Comparison of ENCODE assay signal across 10 mouse cellular contexts in genomic region chr2:91904618-91905307, GRCm38 (mm10). TPM values are rescaled to one million over a fixed set of nuclear protein-coding genes. Genes with fewer than 3 reads are reported as not detected.
DNase-seq lines count a peak whose midpoint lies in the region; ATAC-seq and TF ChIP-seq lines count a peak whose summit lies in the region.
"Had no signal": no experiment of that assay in that cellular context is flagged by ENCODE, and none has a peak within 500 bp of the region (broad histone marks: within the 10 kb centered on the region; RNA-seq: fewer than 3 reads in every experiment).

No protein-coding gene starts in this region.

- H3K4me1 ChIP-seq in midbrain, embryonic 14.5 days (ENCODE audit: control insufficient read depth, insufficient read depth, low read length), result 0 out of 2 replicates have a peak, but pooled peaks cover 5% of the 10 kb centered on the region
- H3K4me1 ChIP-seq in kidney, adult 2 months (ENCODE audit: control insufficient read depth, insufficient read depth, low read length), result no peaks in the 10 kb centered on the region
- H3K4me1 ChIP-seq in thymus, adult 2 months (replicated peaks; ENCODE audit: control insufficient read depth, insufficient read depth, low read length), result no peaks in the 10 kb centered on the region

- 49% methylated on average over 5 of the region's 5 CpGs for WGBS in midbrain, embryonic 14.5 days
- WGBS in kidney, adult 2 months, result 84% methylated on average over 5 of the region's 5 CpGs
- 93% methylated on average over 5 of the region's 5 CpGs for WGBS in thymus, adult 2 months

- peaks cover 30% of the 10 kb centered on the region for H3K36me3 ChIP-seq in midbrain, embryonic 14.5 days (ENCODE audit: control insufficient read depth, insufficient read depth, low read length)
- H3K36me3 ChIP-seq in kidney, adult 2 months (ENCODE audit: control insufficient read depth, insufficient read depth, low read length), result peaks cover 2% of the 10 kb centered on the region
- H3K36me3 ChIP-seq in thymus, adult 2 months (ENCODE audit: control insufficient read depth, insufficient read depth, low read length), result peaks cover 12% of the 10 kb centered on the region; the same call in 1 of the 2 replicates

- H3K4me3 ChIP-seq in midbrain, embryonic 14.5 days (replicated peaks; ENCODE audit: low read depth, low read length), result no peak overlapping the region
- no peak overlapping the region for H3K4me3 ChIP-seq in kidney, adult 2 months (ENCODE audit: insufficient read depth, low read depth, low read length)
- no peak overlapping the region for H3K4me3 ChIP-seq in thymus, adult 2 months (ENCODE audit: control insufficient read depth, insufficient read depth, low read length)

- 0 out of 2 replicates have a peak, but pooled peaks have one; percentile 34 for ATAC-seq in midbrain, embryonic 14.5 days (ENCODE audit: low FRiP score, low TSS enrichment)

- H3K27ac ChIP-seq in midbrain, embryonic 14.5 days (replicated peaks; ENCODE audit: low read depth, low read length), result peak overlapping the region; percentile 28
- H3K27ac ChIP-seq in kidney, adult 2 months (ENCODE audit: insufficient read depth, low read depth, low read length), result no peak overlapping the region
- no peak overlapping the region for H3K27ac ChIP-seq in thymus, adult 2 months (ENCODE audit: control insufficient read depth, insufficient read depth, low read length)

- no peak overlapping the region for H3K4me2 ChIP-seq in midbrain, embryonic 14.5 days (ENCODE audit: low read length)

- no peaks in the 10 kb centered on the region for H3K27me3 ChIP-seq in midbrain, embryonic 14.5 days (ENCODE audit: control insufficient read depth, insufficient read depth, low read length)
- no peaks in the 10 kb centered on the region for H3K27me3 ChIP-seq in kidney, adult 2 months (replicated peaks; ENCODE audit: control insufficient read depth, insufficient read depth, low read length)
- H3K27me3 ChIP-seq in thymus, adult 2 months (ENCODE audit: control insufficient read depth, insufficient read depth, low read length), result no peaks in the 10 kb centered on the region

- TF ChIP-seq CTCF in brain, embryonic 14.5 days (IDR thresholded peaks at IDR 0.05; ENCODE audit: borderline replicate concordance, extremely low read depth, insufficient read depth, insufficient read length), result no peak
- no peak for TF ChIP-seq CTCF in kidney, adult 2 months (conservative IDR thresholded peaks at IDR 0.05; ENCODE audit: insufficient read depth, insufficient read length, low read depth, low read length)
- no peak for TF ChIP-seq CTCF in thymus, adult 2 months (IDR thresholded peaks at IDR 0.05; ENCODE audit: borderline replicate concordance, control insufficient read depth, extremely low read depth, insufficient read depth, low read length, poor library complexity)

- peak; percentile 34 for DNase-seq in layer of hippocampus, adult 11-12 months (ENCODE audit: low spot score)
- no peak for DNase-seq in layer of hippocampus, adult 9-10 months (ENCODE audit: low spot score)
- DNase-seq in brain, embryonic 14.5 days (ENCODE audit: low read depth), result peak; percentile 89
- peak; percentile 20 to 49 for DNase-seq in frontal cortex, postnatal 10 days (ENCODE audit: low spot score in 2 of 2)
- peak; percentile 62 for DNase-seq in midbrain, embryonic 14.5 days
- no peak for DNase-seq in kidney, adult 2 months
- DNase-seq in thymus, adult 2 months, result no peak
- no peak for DNase-seq in lung, postnatal 10 days

- no peaks in the 10 kb centered on the region for H3K9me3 ChIP-seq in midbrain, embryonic 14.5 days (ENCODE audit: control insufficient read depth, low read length)

- TF ChIP-seq POLR2A in brain, embryonic 14.5 days (IDR thresholded peaks at IDR 0.05; ENCODE audit: borderline replicate concordance, extremely low read depth, insufficient read depth, insufficient read length, poor library complexity, severe bottlenecking), result no peak
- no peak for TF ChIP-seq POLR2A in kidney, adult 2 months (IDR thresholded peaks at IDR 0.05; ENCODE audit: low read depth, low read length)
- TF ChIP-seq POLR2A in thymus, adult 2 months (IDR thresholded peaks at IDR 0.05; ENCODE audit: control insufficient read depth, extremely low read depth, insufficient read depth, low read length, poor library complexity), result no peak

- no peak overlapping the region for H3K9ac ChIP-seq in midbrain, embryonic 14.5 days (replicated peaks; ENCODE audit: low read length)

RNA-seq across cellular contexts. Expression of gene Chrm4, which starts 22.3 kb away (rescaled TPM):
- 2.0 and 2.5 TPM in 2 replicates for polyA plus RNA-seq in brain, embryonic 14.5 days (2012; rRNA removed)
- 0.34 and 0.65 TPM in 2 replicates for polyA plus RNA-seq in midbrain, embryonic 14.5 days (2014; fragmentation: Nextera tagmentation; extraction: Ambion mirVana)
- 0.11 TPM in 1 of 2 replicates, not detected in the other for polyA plus RNA-seq in kidney, adult 2 months (2012; rRNA removed)
- polyA plus RNA-seq in thymus, adult 2 months (2012; rRNA removed), result 0.80 and 0.87 TPM in 2 replicates
- polyA plus RNA-seq: heart, embryonic 16.5 days had no signal

RNA-seq across cellular contexts. Expression of gene Mdk, which starts 27.3 kb away (rescaled TPM):
- 198 and 297 TPM in 2 replicates for polyA plus RNA-seq in brain, embryonic 14.5 days (2012; rRNA removed)
- polyA plus RNA-seq in midbrain, embryonic 14.5 days (2014; fragmentation: Nextera tagmentation; extraction: Ambion mirVana), result 131 and 196 TPM in 2 replicates
- 76.0 and 80.1 TPM in 2 replicates for polyA plus RNA-seq in kidney, adult 2 months (2012; rRNA removed)
- 12.0 and 17.7 TPM in 2 replicates for polyA plus RNA-seq in thymus, adult 2 months (2012; rRNA removed)

RNA-seq across cellular contexts. Expression of gene Gm9821, which starts 40.7 kb away (rescaled TPM):
- polyA plus RNA-seq in brain, embryonic 14.5 days (2012; rRNA removed), result not detected in 2 replicates
- 0.14 and 0.26 TPM in 2 replicates for polyA plus RNA-seq in midbrain, embryonic 14.5 days (2014; fragmentation: Nextera tagmentation; extraction: Ambion mirVana)
- polyA plus RNA-seq in kidney, adult 2 months (2012; rRNA removed), result not detected in 2 replicates
- 0.08 TPM in 1 of 2 replicates, not detected in the other for polyA plus RNA-seq in thymus, adult 2 months (2012; rRNA removed)
- polyA plus RNA-seq: spleen, adult 2 months had no signal

Comparison
In these comparisons a context has a peak if more than half of its experiments do, and no peak if none do; other contexts are left out.
1. DNase-seq: peak in layer of hippocampus, adult 11-12 months (single experiment), brain, embryonic 14.5 days (single experiment), frontal cortex, postnatal 10 days (2 of 2) and midbrain, embryonic 14.5 days (single experiment); none in layer of hippocampus, adult 9-10 months (single experiment), kidney, adult 2 months (single experiment), thymus, adult 2 months (single experiment) and lung, postnatal 10 days (single experiment).